ENCODE assay signal across 11 mouse cellular contexts in genomic region chr2:72529026-72529357, GRCm38 (mm10). TPM values are rescaled to one million over a fixed set of nuclear protein-coding genes. Genes with fewer than 3 reads are reported as not detected.
DNase-seq lines count a peak whose midpoint lies in the region; ATAC-seq and TF ChIP-seq lines count a peak whose summit lies in the region.
"Had no signal": no experiment of that assay in that cellular context is flagged by ENCODE, and none has a peak within 500 bp of the region (broad histone marks: within the 10 kb centered on the region; RNA-seq: fewer than 3 reads in every experiment).

No protein-coding gene starts in this region.

- no peaks in the 10 kb centered on the region for H3K9me3 ChIP-seq in forebrain, embryonic 13.5 days (replicated peaks)
- H3K9me3 ChIP-seq in hindbrain, postnatal 0 days (ENCODE audit: low read length), result no peaks in the 10 kb centered on the region
- H3K9me3 ChIP-seq in neural tube, embryonic 15.5 days (replicated peaks), result no peaks in the 10 kb centered on the region
- H3K9me3 ChIP-seq: liver, embryonic 13.5 days had no signal

- peak overlapping the region; percentile 27 for H3K4me3 ChIP-seq in left cerebral cortex, adult 2 months
- peak overlapping the region; percentile 22; the same call in 1 of the 2 replicates for H3K4me3 ChIP-seq in forebrain, embryonic 13.5 days
- no peak overlapping the region for H3K4me3 ChIP-seq in hindbrain, postnatal 0 days (ENCODE audit: low read length)
- H3K4me3 ChIP-seq in neural tube, embryonic 15.5 days (replicated peaks), result peak overlapping the region; percentile 30; the same call in 1 of the 2 replicates
- H3K4me3 ChIP-seq: liver, embryonic 13.5 days; myocyte had no signal

- peaks cover 3% of the 10 kb centered on the region; the same call in 1 of the 2 replicates for H3K27me3 ChIP-seq in forebrain, embryonic 13.5 days
- no peaks in the 10 kb centered on the region for H3K27me3 ChIP-seq in hindbrain, postnatal 0 days (ENCODE audit: insufficient read depth, low read length)
- peaks cover 5% of the 10 kb centered on the region; the same call in 1 of the 2 replicates for H3K27me3 ChIP-seq in neural tube, embryonic 15.5 days (replicated peaks)

- TF ChIP-seq CTCF in left cerebral cortex, adult 2 months (IDR thresholded peaks at IDR 0.05), result no peak
- TF ChIP-seq CTCF in hindbrain, postnatal 0 days (IDR thresholded peaks at IDR 0.05; ENCODE audit: low read depth), result no peak

- H3K9ac ChIP-seq in forebrain, embryonic 13.5 days, result no peak overlapping the region
- H3K9ac ChIP-seq in hindbrain, postnatal 0 days (replicated peaks; ENCODE audit: low read length), result no peak overlapping the region
- no peak overlapping the region for H3K9ac ChIP-seq in neural tube, embryonic 15.5 days (replicated peaks)
- H3K9ac ChIP-seq: liver, embryonic 13.5 days had no signal

- no peak for DNase-seq in left cerebral cortex, adult 2 months (ENCODE audit: extremely low spot score in 1 of 2, low spot score in 2 of 2)
- no peak for DNase-seq in left cerebral cortex, postnatal 10 days (ENCODE audit: extremely low spot score in 1 of 2, low spot score in 2 of 2)
- DNase-seq in hindbrain, postnatal 0 days (ENCODE audit: low spot score), result no peak
- DNase-seq in adrenal gland, postnatal 36 days, result no peak
- DNase-seq in ovary, postnatal 14 days (ENCODE audit: low spot score), result no peak
- DNase-seq: liver, embryonic 13.5 days; lung, postnatal 36 days; thymus, postnatal 4 days had no signal

- ATAC-seq in forebrain, embryonic 13.5 days, result no peak
- no peak for ATAC-seq in hindbrain, postnatal 0 days
- ATAC-seq in neural tube, embryonic 15.5 days (ENCODE audit: low FRiP score), result no peak

- WGBS in forebrain, embryonic 13.5 days, result 29% methylated on average over 10 of the region's 10 CpGs
- whole genome bisulfite sequencing in hindbrain, postnatal 0 days, result 35% methylated on average over 10 of the region's 10 CpGs
- 20% methylated on average over 10 of the region's 10 CpGs for WGBS in neural tube, embryonic 15.5 days

- peak overlapping the region; percentile 54 for H3K4me2 ChIP-seq in forebrain, embryonic 13.5 days
- peak overlapping the region; percentile 58 for H3K4me2 ChIP-seq in hindbrain, postnatal 0 days (ENCODE audit: low read depth, low read length)
- peak overlapping the region; percentile 55 for H3K4me2 ChIP-seq in neural tube, embryonic 15.5 days
- H3K4me2 ChIP-seq: liver, embryonic 13.5 days had no signal

- peak overlapping the region; percentile 24; the same call in 1 of the 2 replicates for H3K27ac ChIP-seq in left cerebral cortex, adult 2 months
- H3K27ac ChIP-seq in forebrain, embryonic 13.5 days, result peak overlapping the region; percentile 62
- no peak overlapping the region for H3K27ac ChIP-seq in hindbrain, postnatal 0 days
- no peak overlapping the region for H3K27ac ChIP-seq in neural tube, embryonic 15.5 days (replicated peaks)
- H3K27ac ChIP-seq: liver, embryonic 13.5 days had no signal

- intact Hi-C loops in left cerebral cortex, adult 2 months (cut with DNase I), result no loop called here
- intact Hi-C loops in left cerebral cortex, postnatal 10 days (cut with DNase I), result no loop called here

- no peaks in the 10 kb centered on the region for H3K36me3 ChIP-seq in forebrain, embryonic 13.5 days (ENCODE audit: poor library complexity, severe bottlenecking)
- no peaks in the 10 kb centered on the region for H3K36me3 ChIP-seq in hindbrain, postnatal 0 days (ENCODE audit: insufficient read depth, low read length)
- no peaks in the 10 kb centered on the region for H3K36me3 ChIP-seq in neural tube, embryonic 15.5 days
- H3K36me3 ChIP-seq: liver, embryonic 13.5 days had no signal

- peaks cover 18% of the 10 kb centered on the region for H3K4me1 ChIP-seq in forebrain, embryonic 13.5 days
- H3K4me1 ChIP-seq in hindbrain, postnatal 0 days (ENCODE audit: insufficient read depth, low read length), result 0 out of 2 replicates have a peak, but pooled peaks cover 7% of the 10 kb centered on the region
- peaks cover 10% of the 10 kb centered on the region for H3K4me1 ChIP-seq in neural tube, embryonic 15.5 days
- H3K4me1 ChIP-seq: liver, embryonic 13.5 days had no signal

RNA-seq across cellular contexts. Expression of gene Cdca7, which starts 53.0 kb away (rescaled TPM):
- total RNA-seq in left cerebral cortex, adult 2 months (2021), result 1 to 10 TPM; 4.3 to 4.4 TPM
- 1 to 10 TPM; 6.0 to 7.0 TPM for total RNA-seq in left cerebral cortex, postnatal 10 days (2021)
- polyA plus RNA-seq in forebrain, embryonic 13.5 days (2015; fragmentation: Nextera tagmentation; extraction: Ambion mirVana), result 198 and 207 TPM in 2 replicates
- 17.5 and 21.3 TPM in 2 replicates for total RNA-seq in hindbrain, postnatal 0 days (2014; rRNA removed)
- 12.8 and 14.4 TPM in 2 replicates for polyA plus RNA-seq in hindbrain, postnatal 0 days (2015; fragmentation: Nextera tagmentation; extraction: Ambion mirVana)
- 14.0 and 57.1 TPM in 2 replicates for polyA plus RNA-seq in neural tube, embryonic 15.5 days (2015; fragmentation: Nextera tagmentation; extraction: Ambion mirVana)
- 1 to 10 TPM; 3.6 to 4.3 TPM for total RNA-seq in adrenal gland, postnatal 36 days (2021)

Comparison
In these comparisons a context has a peak if more than half of its experiments do, and no peak if none do; other contexts are left out.
1. H3K27ac ChIP-seq: peak in left cerebral cortex, adult 2 months (single experiment) and forebrain, embryonic 13.5 days (single experiment); none in hindbrain, postnatal 0 days (single experiment) and neural tube, embryonic 15.5 days (single experiment).
2. Peak in every context shown above with its lines, with median percentiles within 50 percentile points of each other: H3K4me2 ChIP-seq.